Mouse (Mus musculus) kidney, postnatal 14 days (tissue): ENCODE results near the gene Ostn.
A peak's percentile ranks its signal among the peaks of the same experiment; 100 is the strongest.
"Not testable (repeated sequence)": the region's sequence is repeated elsewhere in the genome, so short reads cannot be mapped to it uniquely, and the experiment has no call there.

Source experiments
- DNase-seq: peaks from one replicate; pipeline ENCODE4 v3.0.0; 2022; ENCODE audit warnings: mixed read lengths

Gene Ostn

GRCm38 (mm10) chr16:27307189-27307588, at the start of gene Ostn:
TSS of gene Ostn (plus strand) at chr16:27307489.
- not testable (repeated sequence) for DNase-seq

- DNase-seq, result no peak
Observed at GRCm38 (mm10) chr16:27268748-27269147, 38.5 kb upstream of the Ostn start.

- DNase-seq, result no peak
Observed at GRCm38 (mm10) chr16:27287410-27287809, 19.9 kb upstream of the Ostn start.

- DNase-seq, result no peak
Observed at GRCm38 (mm10) chr16:27296508-27296907, 10.8 kb upstream of the Ostn start.

GRCm38 (mm10) chr16:27296929-27297328, 10.4 kb upstream of the Ostn start:
- DNase-seq, result no peak

- DNase-seq, result no peak
Observed at GRCm38 (mm10) chr16:27319099-27319498, 11.8 kb downstream of the Ostn start.

- no peak for DNase-seq
Observed at GRCm38 (mm10) chr16:27322047-27322446, 14.8 kb downstream of the Ostn start.

GRCm38 (mm10) chr16:27326463-27326862, 19.2 kb downstream of the Ostn start:
- DNase-seq, result no peak

GRCm38 (mm10) chr16:27347521-27347920, 40.2 kb downstream of the Ostn start:
- DNase-seq, result peak; percentile 16

- DNase-seq, result no peak
Observed at GRCm38 (mm10) chr16:27348359-27348758, 41.1 kb downstream of the Ostn start.

GRCm38 (mm10) chr16:27349235-27349634, 41.9 kb downstream of the Ostn start:
- DNase-seq, result no peak

- DNase-seq, result no peak
Observed at GRCm38 (mm10) chr16:27349878-27350532, 42.7 kb downstream of the Ostn start.

- no peak for DNase-seq
Observed at GRCm38 (mm10) chr16:27354464-27354863, 47.2 kb downstream of the Ostn start.

- no peak for DNase-seq
Observed at GRCm38 (mm10) chr16:27360059-27360458, 52.8 kb downstream of the Ostn start.

GRCm38 (mm10) chr16:27370191-27370590, 62.9 kb downstream of the Ostn start, which contains the start of gene Uts2b:
TSS of gene Uts2b (minus strand) at chr16:27370239.
- DNase-seq, result no peak

GRCm38 (mm10) chr16:27370700-27371099, 63.4 kb downstream of the Ostn start:
- no peak for DNase-seq

GRCm38 (mm10) chr16:27374139-27374538, 66.8 kb downstream of the Ostn start:
- DNase-seq, result no peak

- DNase-seq, result peak; percentile 57
Observed at GRCm38 (mm10) chr16:27375318-27375717, 68.0 kb downstream of the Ostn start.

- no peak for DNase-seq
Observed at GRCm38 (mm10) chr16:27376556-27376955, 69.3 kb downstream of the Ostn start.

- DNase-seq, result no peak
Observed at GRCm38 (mm10) chr16:27382217-27382616, 74.9 kb downstream of the Ostn start.

GRCm38 (mm10) chr16:27384893-27385603, 77.8 kb downstream of the Ostn start:
- no peak for DNase-seq

- no peak for DNase-seq
Observed at GRCm38 (mm10) chr16:27385649-27386048, 78.4 kb downstream of the Ostn start.

GRCm38 (mm10) chr16:27386850-27387407, 79.6 kb downstream of the Ostn start:
- DNase-seq, result no peak
